Mouse (Mus musculus) urinary bladder, postnatal 25 days (tissue): ENCODE data around the gene Wnk1.
"Not testable (repeated sequence)": the region's sequence is repeated elsewhere in the genome, so short reads cannot be mapped to it uniquely, and the experiment has no call there.

Source experiments
- DNase-seq: peaks from one replicate; pipeline ENCODE4 v3.0.0; 2022; ENCODE audit warnings: low spot score

The Wnk1 gene

DNA sequence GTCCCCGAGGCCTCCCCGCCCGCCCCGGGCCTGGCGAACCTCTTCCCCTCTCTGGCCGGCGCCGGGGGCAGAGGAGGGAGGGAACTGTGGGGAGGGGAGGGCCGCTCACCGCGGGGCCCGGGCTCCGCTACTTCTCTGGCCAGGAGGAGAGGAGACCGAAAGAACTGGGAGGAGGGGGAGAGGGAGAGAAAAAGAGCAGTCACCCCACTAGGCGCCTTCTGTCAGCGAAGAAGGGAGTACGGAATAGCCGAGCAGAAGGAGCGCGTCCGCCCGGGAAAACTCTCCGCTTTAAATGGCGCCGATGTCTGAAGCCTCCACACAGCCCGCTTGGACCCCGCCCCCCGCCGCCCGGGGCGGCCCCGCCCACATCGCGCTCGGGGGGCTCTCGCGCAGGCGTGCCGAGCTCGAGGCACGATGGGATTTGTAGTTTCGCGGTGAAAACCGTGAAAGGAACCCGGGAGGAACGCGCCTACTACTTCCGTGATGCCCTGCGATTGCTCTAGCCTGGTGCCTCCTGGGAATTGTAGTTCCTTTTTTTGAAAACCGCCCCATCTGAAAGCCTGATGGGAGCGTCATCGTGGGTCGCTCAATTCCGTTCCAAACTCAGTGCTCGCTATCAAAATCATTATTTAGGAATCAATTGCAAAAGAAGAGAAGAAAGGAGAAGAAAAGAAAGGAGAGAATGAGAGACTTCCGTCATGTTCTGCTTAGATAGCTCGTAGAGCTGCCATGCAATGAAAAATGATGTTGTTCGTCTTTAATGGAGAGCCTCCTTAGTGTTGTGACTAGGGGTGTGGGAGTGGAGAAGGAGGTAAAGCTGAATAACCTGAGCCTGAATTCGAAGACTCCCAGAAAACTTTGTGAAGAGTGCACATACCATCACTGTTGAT is at the start of gene Wnk1:
Wnk1 (minus strand) TSS at position 307 of the 890 bp plus-strand sequence.
- DNase-seq: peak; percentile 96

GRCm38 (mm10) chr6:120087041-120087440 is 48.6 kb upstream of the Wnk1 start:
- not testable (repeated sequence) for DNase-seq

DNA sequence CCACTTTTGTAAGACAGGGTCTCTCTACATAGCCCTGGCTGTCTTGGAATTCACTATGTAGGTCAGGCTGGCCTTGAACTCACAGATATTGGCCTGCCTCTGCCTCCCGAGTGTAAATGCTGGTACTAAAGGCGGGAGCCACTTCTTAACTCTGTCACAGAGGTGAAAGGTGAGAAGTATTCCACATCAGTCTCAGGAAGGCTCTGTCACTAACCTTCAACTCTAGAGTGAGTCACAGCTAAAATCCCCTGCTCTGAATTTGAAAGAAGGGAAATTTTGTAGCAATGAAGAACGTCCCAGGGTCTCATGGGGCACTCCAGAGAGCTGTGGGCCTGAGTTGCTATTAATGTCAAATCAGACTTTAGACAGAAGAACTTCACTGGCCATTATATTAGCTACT is 47.4 kb upstream of the Wnk1 start:
- DNase-seq: no peak

DNA sequence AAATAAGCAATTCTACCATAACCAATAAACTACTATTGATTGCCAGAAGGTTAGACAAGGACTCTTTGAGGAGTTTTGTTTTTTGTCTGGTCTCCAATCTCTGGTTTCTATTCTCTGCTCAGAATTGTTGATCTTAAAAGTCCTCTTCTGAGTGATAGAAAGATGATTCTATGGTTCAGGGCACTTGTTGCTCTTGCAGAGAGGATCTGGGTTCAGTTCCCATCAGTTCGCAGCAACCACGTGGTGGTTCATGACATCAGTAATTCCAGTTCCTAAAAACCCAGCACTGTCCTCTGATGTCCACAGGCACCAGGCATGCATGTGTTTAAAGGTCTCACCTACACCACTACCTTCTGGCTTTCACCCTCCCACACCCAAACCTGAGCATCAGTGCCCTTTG is 46.5 kb upstream of the Wnk1 start:
- DNase-seq: no peak

DNA sequence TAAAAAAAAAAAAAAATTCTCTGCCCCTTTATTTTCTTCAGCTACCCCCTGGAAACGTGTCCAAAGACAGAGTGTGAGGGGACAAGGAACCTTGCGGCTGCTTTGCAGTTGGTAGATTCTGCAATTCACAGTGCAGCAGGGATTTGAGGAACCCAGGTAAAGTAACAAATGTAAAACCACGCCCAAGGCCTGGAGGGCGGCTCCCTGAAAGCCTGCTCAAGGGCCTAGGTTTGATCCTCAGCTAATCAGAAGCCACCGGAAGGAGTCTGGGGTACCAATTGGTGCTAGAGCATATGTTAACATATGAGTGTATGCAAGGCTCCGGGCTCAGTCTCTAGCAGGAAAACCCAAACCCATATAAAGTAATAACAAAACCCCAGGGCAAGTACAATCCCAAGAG is 45.0 kb upstream of the Wnk1 start:
- DNase-seq: no peak

DNA sequence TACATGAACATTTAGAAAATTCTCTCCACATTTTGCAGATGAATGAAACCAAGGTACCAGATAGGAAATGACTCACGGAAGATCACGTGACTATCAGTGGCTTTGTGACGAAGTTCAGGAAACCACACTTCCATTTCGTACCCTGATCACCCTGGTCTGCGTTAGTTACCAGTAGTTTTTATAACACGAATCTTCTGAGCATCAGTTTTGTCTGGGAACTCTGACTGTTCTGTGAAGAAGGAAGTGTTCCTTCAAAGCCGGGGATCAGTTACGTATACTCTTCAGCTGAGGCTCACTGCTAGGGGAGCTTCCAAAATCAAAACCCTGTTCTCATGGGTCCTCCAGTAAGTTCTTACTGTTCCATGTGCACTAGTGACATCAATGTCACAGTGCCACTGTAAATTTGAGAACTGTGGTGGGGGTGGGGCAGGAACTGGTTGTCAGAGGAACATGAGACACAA is 44.5 kb upstream of the Wnk1 start:
- DNase-seq: no peak

GRCm38 (mm10) chr6:120082251-120082950 is 43.9 kb upstream of the Wnk1 start:
- DNase-seq: no peak

GRCm38 (mm10) chr6:120081516-120081915 is 43.0 kb upstream of the Wnk1 start:
- no peak for DNase-seq

DNA sequence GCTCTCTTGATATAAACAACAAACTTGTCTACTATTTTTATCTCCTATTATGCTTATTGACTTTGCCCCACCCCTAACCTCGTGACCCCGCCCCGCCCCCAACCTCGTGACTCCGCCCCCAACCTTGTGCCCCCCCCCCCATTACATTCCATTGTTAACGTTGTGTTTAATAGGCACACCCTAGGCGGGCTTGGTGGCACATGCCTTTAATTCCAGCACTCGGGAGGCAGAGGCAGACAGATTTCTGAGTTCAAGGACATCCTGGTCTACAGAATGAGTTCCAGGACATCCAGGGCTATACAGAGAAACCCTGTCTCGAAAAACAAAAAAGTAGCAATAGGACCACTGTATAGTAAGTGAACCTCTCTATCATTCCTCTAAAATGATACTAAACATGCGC is 41.1 kb upstream of the Wnk1 start:
- no peak for DNase-seq

DNA sequence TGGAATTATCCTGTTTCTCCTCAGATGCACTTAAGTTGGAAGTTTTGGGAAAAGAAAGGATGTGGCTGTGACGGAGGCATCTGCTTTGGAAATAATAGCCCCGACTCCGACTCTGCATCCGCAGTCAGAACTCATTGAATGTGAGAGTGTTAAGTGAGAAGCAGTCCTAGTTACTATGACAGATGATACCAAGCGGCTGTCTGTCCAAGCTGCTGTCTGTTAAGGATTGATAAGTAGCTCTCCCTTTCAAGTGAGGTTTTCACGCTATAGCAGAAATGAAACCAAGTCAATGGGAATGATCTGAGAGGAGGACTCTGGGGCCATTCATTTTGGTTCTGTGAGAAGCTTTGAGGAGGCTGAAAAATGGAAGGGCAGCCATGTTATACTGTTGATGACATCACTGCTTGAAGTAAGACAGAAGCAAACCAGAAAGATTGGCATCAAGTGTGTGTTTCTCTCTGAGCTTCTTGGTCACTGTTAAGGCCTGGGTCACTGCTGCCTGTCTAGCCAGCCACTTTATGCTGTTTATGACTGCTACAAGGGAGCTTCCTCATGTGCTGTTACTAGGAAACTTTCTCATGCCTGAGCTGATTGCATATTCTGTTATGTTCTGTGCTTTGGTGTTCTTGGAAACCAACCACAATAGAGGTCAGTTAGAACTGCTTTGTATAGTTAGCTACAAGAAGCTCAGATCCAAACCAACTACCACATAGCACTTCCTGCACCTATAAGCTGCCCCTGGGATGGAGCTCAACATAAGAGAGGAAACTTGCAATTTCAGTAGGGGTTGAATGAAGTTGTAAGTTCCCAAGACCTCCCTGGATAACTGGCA is 38.4 kb upstream of the Wnk1 start:
- DNase-seq: no peak

DNA sequence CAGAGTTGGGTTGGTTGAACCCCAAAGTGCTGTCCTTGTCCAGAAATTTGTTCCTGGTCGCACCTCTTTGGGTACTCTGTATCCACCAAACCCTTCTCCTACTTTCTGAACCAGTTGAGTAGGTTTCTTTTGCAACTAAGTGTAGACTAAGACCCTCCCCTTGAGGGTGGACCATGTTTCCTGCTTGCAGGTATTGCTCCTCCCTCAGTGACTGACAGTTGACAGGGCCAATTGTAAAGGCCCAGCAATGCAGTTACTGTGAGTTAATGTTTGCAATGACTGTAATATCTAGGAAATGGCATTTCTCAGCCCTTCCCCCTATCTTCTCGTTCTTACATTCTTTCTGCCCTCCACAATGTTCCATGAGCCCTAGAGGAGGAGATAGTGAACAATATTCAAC is 34.2 kb upstream of the Wnk1 start:
- no peak for DNase-seq

DNA sequence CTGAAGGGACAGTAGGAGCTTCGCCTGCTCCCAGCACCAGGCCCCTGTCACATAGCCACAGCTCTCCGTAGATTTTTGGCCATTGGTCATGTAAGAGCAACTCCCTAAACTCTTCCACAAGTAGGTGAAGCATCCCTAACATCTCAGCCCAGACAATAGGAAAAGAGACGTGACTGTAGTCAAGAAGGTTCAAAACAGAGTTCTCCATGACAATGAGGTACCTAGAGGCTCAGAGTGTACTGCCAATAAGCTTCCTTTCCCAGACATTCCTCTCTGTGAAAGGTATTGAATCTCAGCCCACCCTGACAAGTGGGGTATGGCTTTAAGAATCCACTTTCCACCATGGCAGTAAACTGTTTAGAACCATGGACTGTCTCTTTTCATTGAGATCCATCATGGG is 31.1 kb upstream of the Wnk1 start:
- DNase-seq: no peak

GRCm38 (mm10) chr6:120065552-120066177 is 27.2 kb upstream of the Wnk1 start:
- DNase-seq: no peak

DNA sequence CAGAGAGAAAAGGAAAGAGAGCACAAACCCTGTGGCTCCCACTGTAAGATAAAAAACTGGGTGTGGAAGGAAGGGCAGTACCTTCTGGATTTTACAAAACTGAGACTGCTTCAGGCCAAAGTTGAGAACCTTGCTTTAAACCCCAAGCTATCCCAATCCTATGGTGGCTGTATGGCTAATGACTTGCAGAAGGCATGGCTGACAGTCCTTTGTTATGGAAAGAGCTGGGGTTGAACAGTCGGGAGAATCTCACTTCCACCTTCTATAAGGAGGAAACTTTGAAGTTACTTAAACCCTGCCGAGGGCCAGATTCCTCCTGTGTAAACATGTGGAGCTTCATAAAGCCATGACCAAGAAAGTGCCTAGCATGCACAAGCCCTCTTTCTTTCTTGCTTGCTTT is 26.2 kb upstream of the Wnk1 start:
- DNase-seq: no peak

DNA sequence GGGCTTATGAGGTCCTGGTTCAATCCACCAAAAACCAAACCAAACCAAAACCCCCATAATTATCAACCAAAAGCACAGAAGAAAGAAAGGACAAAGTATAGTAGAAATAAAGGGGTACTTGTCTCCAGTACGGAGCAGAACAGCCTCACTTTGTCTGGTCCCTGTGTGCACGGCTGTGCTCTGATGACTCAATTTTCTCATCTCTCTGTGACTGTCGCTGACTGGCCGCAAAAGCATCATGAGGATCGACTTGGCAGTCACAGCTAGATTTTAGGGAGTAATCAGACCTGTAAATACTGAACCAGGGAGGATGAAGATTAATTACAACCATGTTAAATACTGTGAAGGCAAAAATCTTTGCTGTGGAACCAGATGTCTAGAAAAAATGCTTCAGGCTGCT is 24.5 kb upstream of the Wnk1 start:
- no peak for DNase-seq

DNA sequence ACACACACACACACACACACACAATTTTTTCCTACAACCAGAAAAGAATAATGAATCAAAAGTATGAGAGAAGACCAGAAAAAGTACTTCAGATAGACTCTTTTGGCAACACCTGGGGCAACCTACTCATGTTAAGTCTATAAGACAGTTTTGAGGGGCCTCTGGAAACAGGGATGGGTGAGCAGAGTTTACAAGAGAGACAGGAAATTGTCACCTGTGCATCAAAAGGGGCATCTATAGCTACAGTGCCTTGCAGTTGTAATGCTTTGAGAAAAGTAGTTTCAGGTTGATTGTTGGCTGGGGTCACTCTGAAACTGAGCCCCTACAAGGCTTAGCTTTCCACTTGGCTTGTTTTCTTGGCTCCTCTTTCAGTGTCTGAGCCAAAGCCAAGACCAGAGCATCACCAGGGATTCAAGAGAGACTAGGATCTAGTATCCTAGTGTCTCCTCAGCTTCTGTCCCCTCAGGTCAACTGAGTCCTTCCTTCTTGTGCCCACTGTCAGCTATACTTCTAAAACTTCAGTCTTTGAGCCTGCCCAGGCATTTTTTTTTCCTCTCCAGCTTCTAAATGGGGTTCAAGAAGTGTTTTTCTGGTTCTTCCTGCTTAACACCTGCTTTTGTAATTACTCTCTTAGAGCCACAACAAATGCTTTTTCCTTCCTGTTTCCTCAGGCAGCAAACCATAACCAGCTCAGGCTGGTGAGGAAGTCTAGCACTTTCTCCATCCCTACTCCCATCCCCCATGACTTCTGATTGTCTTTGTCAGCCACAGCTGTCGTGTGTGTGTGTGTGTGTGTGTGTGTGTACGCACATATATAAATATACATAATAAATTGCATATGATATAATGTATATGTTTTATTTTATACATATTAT is 17.4 kb upstream of the Wnk1 start:
- DNase-seq: no peak

DNA sequence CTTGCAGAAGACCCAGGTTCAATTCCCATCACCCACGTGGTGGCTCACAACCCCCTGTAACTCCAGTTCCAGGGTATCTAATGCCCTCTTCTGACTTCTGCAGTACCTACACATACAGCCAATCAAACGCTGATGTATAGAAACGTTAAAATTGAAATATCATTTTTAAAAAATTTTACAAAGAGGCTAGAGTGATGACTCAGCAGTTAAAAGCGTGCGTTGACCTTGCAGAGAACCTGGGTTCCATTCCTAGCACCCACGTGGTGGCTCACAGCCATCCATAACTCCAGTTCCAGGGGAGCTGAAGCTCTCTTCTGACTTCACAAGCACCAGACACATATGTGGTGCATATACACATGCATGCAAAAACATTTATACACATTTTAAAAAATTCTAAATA is 15.9 kb upstream of the Wnk1 start:
- DNase-seq: no peak

GRCm38 (mm10) chr6:120047705-120048292 is 9.3 kb upstream of the Wnk1 start:
- DNase-seq: no peak

- DNase-seq: no peak
Observed at GRCm38 (mm10) chr6:120045406-120045805, 6.9 kb upstream of the Wnk1 start.

- no peak for DNase-seq
Observed at GRCm38 (mm10) chr6:120042632-120043220, 4.3 kb upstream of the Wnk1 start.
